Mouse (Mus musculus) colon, adult 2 months (tissue): Measurements from ENCODE around the gene Gm21992. TPM values are rescaled to one million over a fixed set of nuclear protein-coding genes. Genes with fewer than 3 reads are reported as not detected.

Source experiments
- polyA plus RNA-seq: library from polyadenylated mRNA; depleted of rRNA; stranded (reverse); fragments of >200 nt; gene quantifications from 2 replicates; pipeline ENCODE4 v1.2.3, GENCODE M21; 2012; rRNA removed

The Gm21992 gene
- polyA plus RNA-seq, result 10.2 and 18.0 TPM in 2 replicates

GRCm38 (mm10) chr19:4811063-4811908 lies at the start of gene Gm21992, which contains the start of gene Rbm14:
Gene Gm21992 (minus strand): TSS chr19:4811612.
Gene Rbm14 (minus strand): TSS chr19:4811634.

GRCm38 (mm10) chr19:4854552-4855469 lies 43.4 kb upstream of the Gm21992 start, which contains the start of gene Ctsf:
Gene Ctsf (plus strand): TSS chr19:4855130.

GRCm38 (mm10) chr19:4839149-4839548 lies 27.7 kb upstream of the Gm21992 start, which contains the start of the genes Ccs and Ccdc87:
Gene Ccs (minus strand): TSS chr19:4839332.
Gene Ccdc87 (plus strand): TSS chr19:4839366.

GRCm38 (mm10) chr19:4793831-4794422 lies 17.5 kb downstream of the Gm21992 start, which contains the start of gene Rbm4:
Gene Rbm4 (minus strand): TSS chr19:4793901.

GRCm38 (mm10) chr19:4756193-4756911 lies 55.1 kb downstream of the Gm21992 start, which contains the start of gene Rbm4b:
Gene Rbm4b (plus strand): TSS chr19:4756497.

GRCm38 (mm10) chr19:4711098-4711600 lies 100.3 kb downstream of the Gm21992 start, which contains the start of gene Sptbn2:
Gene Sptbn2 (plus strand): TSS chr19:4711167.

GRCm38 (mm10) chr19:4698205-4698677 lies 113.2 kb downstream of the Gm21992 start, which contains the start of gene Gm960:
Gene Gm960 (minus strand): TSS chr19:4698668.

Other genes with a start within 250 kb of the Gm21992 start
- 61.8 and 65.1 TPM in 2 replicates for gene Lrfn4, start 195.9 kb downstream of the Gm21992 start, polyA plus RNA-seq
- gene Rce1, start 186.0 kb downstream of the Gm21992 start, polyA plus RNA-seq, result 106 and 166 TPM in 2 replicates
- 0.09 and 0.10 TPM in 2 replicates for gene Gm960, start 112.9 kb downstream of the Gm21992 start, polyA plus RNA-seq
- 2.8 and 3.0 TPM in 2 replicates for gene Sptbn2, start 100.4 kb downstream of the Gm21992 start, polyA plus RNA-seq
- 4.0 and 4.6 TPM in 2 replicates for gene Rbm4b, start 55.1 kb downstream of the Gm21992 start, polyA plus RNA-seq
- 31.3 and 33.2 TPM in 2 replicates for gene Rbm4, start 17.7 kb downstream of the Gm21992 start, polyA plus RNA-seq
- 63.9 and 69.5 TPM in 2 replicates for gene Rbm14, start within 50 bp of the Gm21992 start, polyA plus RNA-seq
- 45.7 and 48.2 TPM in 2 replicates for gene Ccs, start 27.7 kb upstream of the Gm21992 start, polyA plus RNA-seq
- gene Ccdc87, start 27.8 kb upstream of the Gm21992 start, polyA plus RNA-seq, result 0.12 TPM in 1 of 2 replicates, not detected in the other
- gene Ctsf, start 43.5 kb upstream of the Gm21992 start, polyA plus RNA-seq, result 79.6 and 90.6 TPM in 2 replicates
- 0.58 TPM in 2 replicates for gene Actn3, start 66.3 kb upstream of the Gm21992 start, polyA plus RNA-seq
- 31.6 and 38.3 TPM in 2 replicates for gene Zdhhc24, start 67.1 kb upstream of the Gm21992 start, polyA plus RNA-seq
- 2.6 and 3.9 TPM in 2 replicates for gene Bbs1, start 95.0 kb upstream of the Gm21992 start, polyA plus RNA-seq
- 191 and 196 TPM in 2 replicates for gene Dpp3, start 116.7 kb upstream of the Gm21992 start, polyA plus RNA-seq
- gene Peli3, start 131.5 kb upstream of the Gm21992 start, polyA plus RNA-seq, result 3.7 and 3.9 TPM in 2 replicates
- 19.4 and 21.0 TPM in 2 replicates for gene Mrpl11, start 150.5 kb upstream of the Gm21992 start, polyA plus RNA-seq
- gene Npas4, start 178.7 kb upstream of the Gm21992 start, polyA plus RNA-seq, result 2.5 and 3.3 TPM in 2 replicates
- gene Slc29a2, start 212.2 kb upstream of the Gm21992 start, polyA plus RNA-seq, result 9.9 and 14.0 TPM in 2 replicates
- gene B4gat1, start 227.2 kb upstream of the Gm21992 start, polyA plus RNA-seq, result 23.4 and 23.6 TPM in 2 replicates
- gene AC124502.3, start 227.3 kb upstream of the Gm21992 start, polyA plus RNA-seq, result 1.2 and 2.4 TPM in 2 replicates
- 48.4 and 51.7 TPM in 2 replicates for gene Brms1, start 229.7 kb upstream of the Gm21992 start, polyA plus RNA-seq
- gene Rin1, start 238.9 kb upstream of the Gm21992 start, polyA plus RNA-seq, result 14.7 and 15.9 TPM in 2 replicates